Comparison of ENCODE assay signal across 8 mouse cellular contexts in genomic region chr5:24601911-24602750, GRCm38 (mm10). TPM values are rescaled to one million over a fixed set of nuclear protein-coding genes. Genes with fewer than 3 reads are reported as not detected.
DNase-seq lines count a peak whose midpoint lies in the region; ATAC-seq and TF ChIP-seq lines count a peak whose summit lies in the region.

No protein-coding gene starts in this region.

- peaks cover 30% of the 10 kb centered on the region for H3K4me1 ChIP-seq in liver, embryonic 15.5 days (replicated peaks)
- H3K4me1 ChIP-seq in neural tube, embryonic 13.5 days (replicated peaks), result peaks cover 92% of the 10 kb centered on the region

- H3K9me3 ChIP-seq in liver, embryonic 15.5 days (replicated peaks), result no peaks in the 10 kb centered on the region
- no peaks in the 10 kb centered on the region for H3K9me3 ChIP-seq in neural tube, embryonic 13.5 days

- peaks cover 96% of the 10 kb centered on the region for H3K27me3 ChIP-seq in liver, embryonic 15.5 days
- H3K27me3 ChIP-seq in neural tube, embryonic 13.5 days, result no peaks in the 10 kb centered on the region

- H3K36me3 ChIP-seq in liver, embryonic 15.5 days (replicated peaks), result no peaks in the 10 kb centered on the region
- no peaks in the 10 kb centered on the region for H3K36me3 ChIP-seq in neural tube, embryonic 13.5 days

- DNase-seq in layer of hippocampus, adult 2 months (ENCODE audit: low spot score in 2 of 2), result no peak
- no peak for DNase-seq in layer of hippocampus, adult 9-11 months
- DNase-seq in cerebellum, postnatal 10 days, result peak; percentile 84 to 88
- DNase-seq in gastrocnemius, postnatal 25 days, result peak; percentile 81
- DNase-seq in frontal cortex, postnatal 25 days (ENCODE audit: low spot score in 2 of 2), result no peak

- H3K9ac ChIP-seq in liver, embryonic 15.5 days, result 0 out of 2 replicates have a peak overlapping the region, but pooled peaks have one; percentile 15
- H3K9ac ChIP-seq in neural tube, embryonic 13.5 days, result peak overlapping the region; percentile 97

- peak; percentile 56 for ATAC-seq in inflammation-experienced regulatory T-cells, adult 6 months
- ATAC-seq in liver, embryonic 15.5 days (ENCODE audit: insufficient read depth), result peak; percentile 20; the same call in 1 of the 2 replicates
- ATAC-seq in neural tube, embryonic 13.5 days (ENCODE audit: low read depth), result peak; percentile 41

- H3K27ac ChIP-seq in layer of hippocampus, adult 2 months, result peak overlapping the region; percentile 92
- peak overlapping the region; percentile 45 for H3K27ac ChIP-seq in liver, embryonic 15.5 days (replicated peaks)
- peak overlapping the region; percentile 99 for H3K27ac ChIP-seq in neural tube, embryonic 13.5 days (replicated peaks)

- H3K4me3 ChIP-seq in layer of hippocampus, adult 2 months, result peak overlapping the region; percentile 64
- H3K4me3 ChIP-seq in liver, embryonic 15.5 days (replicated peaks), result peak overlapping the region; percentile 44
- peak overlapping the region; percentile 60 for H3K4me3 ChIP-seq in neural tube, embryonic 13.5 days

- TF ChIP-seq CTCF in layer of hippocampus, adult 2 months (conservative IDR thresholded peaks at IDR 0.05), result no peak

- under 1% methylated on average over 73 of the region's 73 CpGs for WGBS in liver, embryonic 15.5 days (ENCODE audit: insufficient replicate concordance)
- WGBS in neural tube, embryonic 13.5 days, result under 1% methylated on average over 73 of the region's 73 CpGs

- peak overlapping the region; percentile 68 for H3K4me2 ChIP-seq in liver, embryonic 15.5 days
- H3K4me2 ChIP-seq in neural tube, embryonic 13.5 days, result peak overlapping the region; percentile 89

RNA-seq across cellular contexts. Expression of gene Chpf2, which starts 15.6 kb away (rescaled TPM):
- 10 to 100 TPM; 63.6 to 66.7 TPM for total RNA-seq in layer of hippocampus, adult 2 months (2021)
- total RNA-seq in gastrocnemius, postnatal 25 days (2021), result 1 to 10 TPM; 8.0 to 10.0 TPM
- polyA plus RNA-seq in inflammation-experienced regulatory T-cells, adult 6 months (2017; shearing (Covaris generic)), result 10 to 100 TPM in 2 of 3 experiments, 1 to 10 TPM in 1; 8.5 to 12.9 (median 10.0) TPM
- polyA plus RNA-seq in liver, embryonic 15.5 days (2015; fragmentation: Nextera tagmentation; extraction: Ambion mirVana), result 10.5 and 13.4 TPM in 2 replicates
- 19.1 and 19.9 TPM in 2 replicates for polyA plus RNA-seq in neural tube, embryonic 13.5 days (2015; fragmentation: Nextera tagmentation; extraction: Ambion mirVana)

RNA-seq across cellular contexts. Expression of gene Smarcd3, which starts 22.1 kb away (rescaled TPM):
- 10 to 100 TPM; 88.7 to 90.9 TPM for total RNA-seq in layer of hippocampus, adult 2 months (2021)
- 100 to 1,000 TPM; 125 to 163 TPM for total RNA-seq in gastrocnemius, postnatal 25 days (2021)
- polyA plus RNA-seq in inflammation-experienced regulatory T-cells, adult 6 months (2017; shearing (Covaris generic)), result 1 to 10 TPM in 1 of 3 experiments, under 1 TPM in 2; 0.50 to 1.9 (median 0.69) TPM
- 1.3 and 1.5 TPM in 2 replicates for polyA plus RNA-seq in liver, embryonic 15.5 days (2015; fragmentation: Nextera tagmentation; extraction: Ambion mirVana)
- 91.1 and 99.2 TPM in 2 replicates for polyA plus RNA-seq in neural tube, embryonic 13.5 days (2015; fragmentation: Nextera tagmentation; extraction: Ambion mirVana)

RNA-seq across cellular contexts. Expression of gene Abcf2, which starts 24.9 kb away (rescaled TPM):
- 10 to 100 TPM; 75.9 to 81.4 TPM for total RNA-seq in layer of hippocampus, adult 2 months (2021)
- 10 to 100 TPM; 88.0 to 97.0 TPM for total RNA-seq in gastrocnemius, postnatal 25 days (2021)
- 10 to 100 TPM; 52.1 to 67.7 (median 61.3) TPM for polyA plus RNA-seq in inflammation-experienced regulatory T-cells, adult 6 months (2017; shearing (Covaris generic))
- 43.2 and 44.4 TPM in 2 replicates for polyA plus RNA-seq in liver, embryonic 15.5 days (2015; fragmentation: Nextera tagmentation; extraction: Ambion mirVana)
- polyA plus RNA-seq in neural tube, embryonic 13.5 days (2015; fragmentation: Nextera tagmentation; extraction: Ambion mirVana), result 91.2 and 99.1 TPM in 2 replicates

RNA-seq across cellular contexts. Expression of gene 4931409K22Rik, which starts 45.5 kb away (rescaled TPM):
- total RNA-seq in layer of hippocampus, adult 2 months (2021), result not detected
- total RNA-seq in gastrocnemius, postnatal 25 days (2021), result not detected
- not detected for polyA plus RNA-seq in inflammation-experienced regulatory T-cells, adult 6 months (2017; shearing (Covaris generic))
- not detected in 2 replicates for polyA plus RNA-seq in liver, embryonic 15.5 days (2015; fragmentation: Nextera tagmentation; extraction: Ambion mirVana)
- polyA plus RNA-seq in neural tube, embryonic 13.5 days (2015; fragmentation: Nextera tagmentation; extraction: Ambion mirVana), result 0.08 and 0.17 TPM in 2 replicates

Comparison
In these comparisons a context has a peak if more than half of its experiments do, and no peak if none do; other contexts are left out.
1. DNase-seq: peak in cerebellum, postnatal 10 days (2 of 2) and gastrocnemius, postnatal 25 days (single experiment); none in layer of hippocampus, adult 2 months (0 of 2), layer of hippocampus, adult 9-11 months (single experiment) and frontal cortex, postnatal 25 days (0 of 2).
2. H3K27ac ChIP-seq: peak in every context shown above with its lines; median percentile 99 in neural tube, embryonic 13.5 days; 92 in layer of hippocampus, adult 2 months; 45 in liver, embryonic 15.5 days.
3. RNA of gene Smarcd3, which starts 22.1 kb away (polyA plus RNA-seq): 91.1 to 99.2 TPM in neural tube, embryonic 13.5 days; 1.3 to 1.5 TPM in liver, embryonic 15.5 days and 0.50 to 1.9 TPM in inflammation-experienced regulatory T-cells, adult 6 months; every median in the first group is over 10 times any median in the second.
4. Peak in every context shown above with its lines, with median percentiles within 50 percentile points of each other: H3K4me3 ChIP-seq and ATAC-seq.